Mouse (Mus musculus): Measurements from ENCODE around the gene Mturn. TPM values are rescaled to one million over a fixed set of nuclear protein-coding genes. Genes with fewer than 3 reads are reported as not detected.

Gene Mturn
- polyA plus RNA-seq, 1 experiment from 2014 or later, result 7.0 TPM

- Histone ChIP-seq H3K27me3 (ENCODE audit: control insufficient read depth, insufficient read depth, low read length) (no peaks in the 10 kb centered on the region), H3K36me3 (ENCODE audit: control insufficient read depth, insufficient read depth, low read length) (no peaks in the 10 kb centered on the region), H3K4me3 (ENCODE audit: low read depth, low read length) (no peak overlapping the region), H3K9ac (ENCODE audit: low read length) (no peak overlapping the region), H3K9me3 (ENCODE audit: control insufficient read depth, low read length) (no peaks in the 10 kb centered on the region), H3K4me1 (ENCODE audit: control insufficient read depth, insufficient read depth, low read length) (no peaks in the 10 kb centered on the region), H3K27ac (replicated peaks; ENCODE audit: low read depth, low read length) (no peak overlapping the region), H3K4me2 (ENCODE audit: low read depth, severe bottlenecking) (no peak overlapping the region)
- ATAC-seq (ENCODE audit: insufficient number of reproducible peaks, low FRiP score, low TSS enrichment, low read depth) (no peak), DNase-seq (ENCODE audit: low spot score) (no peak)
- WGBS, result 70% methylated on average over 2 of the region's 2 CpGs
Measured at GRCm38 (mm10) chr6:54729451-54730105, 48.2 kb downstream of the Mturn start.

GRCm38 (mm10) chr6:54731726-54732125 lies 50.3 kb downstream of the Mturn start:
- Histone ChIP-seq H3K27ac (replicated peaks; ENCODE audit: low read depth, low read length) (no peak overlapping the region), H3K9ac (ENCODE audit: low read length) (no peak overlapping the region), H3K4me1 (ENCODE audit: control insufficient read depth, insufficient read depth, low read length) (no peaks in the 10 kb centered on the region), H3K36me3 (ENCODE audit: control insufficient read depth, insufficient read depth, low read length) (no peaks in the 10 kb centered on the region), H3K9me3 (ENCODE audit: control insufficient read depth, low read length) (no peaks in the 10 kb centered on the region), H3K27me3 (ENCODE audit: control insufficient read depth, insufficient read depth, low read length) (no peaks in the 10 kb centered on the region), H3K4me2 (ENCODE audit: low read depth, severe bottlenecking) (no peak overlapping the region), H3K4me3 (ENCODE audit: low read depth, low read length) (no peak overlapping the region)
- ATAC-seq (ENCODE audit: insufficient number of reproducible peaks, low FRiP score, low TSS enrichment, low read depth), result no peak
- DNase-seq (ENCODE audit: low spot score), result no peak
- WGBS, result 75% methylated on average over 3 of the region's 3 CpGs

GRCm38 (mm10) chr6:54732721-54733120 lies 51.3 kb downstream of the Mturn start:
- no peaks in the 10 kb centered on the region for H3K36me3 ChIP-seq (ENCODE audit: control insufficient read depth, insufficient read depth, low read length)
- H3K9ac ChIP-seq (ENCODE audit: low read length), result no peak overlapping the region
- H3K27ac ChIP-seq (replicated peaks; ENCODE audit: low read depth, low read length), result no peak overlapping the region
- no peak overlapping the region for H3K4me2 ChIP-seq (ENCODE audit: low read depth, severe bottlenecking)
- DNase-seq (ENCODE audit: low spot score), result no peak
- no peaks in the 10 kb centered on the region for H3K27me3 ChIP-seq (ENCODE audit: control insufficient read depth, insufficient read depth, low read length)
- H3K4me3 ChIP-seq (ENCODE audit: low read depth, low read length), result no peak overlapping the region
- no peaks in the 10 kb centered on the region for H3K9me3 ChIP-seq (ENCODE audit: control insufficient read depth, low read length)
- H3K4me1 ChIP-seq (ENCODE audit: control insufficient read depth, insufficient read depth, low read length), result no peaks in the 10 kb centered on the region
- no peak for ATAC-seq (ENCODE audit: insufficient number of reproducible peaks, low FRiP score, low TSS enrichment, low read depth)
- 61% methylated on average over 7 of the region's 7 CpGs for WGBS

- no peaks in the 10 kb centered on the region for H3K9me3 ChIP-seq (ENCODE audit: control insufficient read depth, low read length)
- H3K36me3 ChIP-seq (ENCODE audit: control insufficient read depth, insufficient read depth, low read length), result no peaks in the 10 kb centered on the region
- H3K4me2 ChIP-seq (ENCODE audit: low read depth, severe bottlenecking), result no peak overlapping the region
- H3K9ac ChIP-seq (ENCODE audit: low read length), result no peak overlapping the region
- WGBS, result 79% methylated on average over 9 of the region's 9 CpGs
- ATAC-seq (ENCODE audit: insufficient number of reproducible peaks, low FRiP score, low TSS enrichment, low read depth), result no peak
- H3K4me1 ChIP-seq (ENCODE audit: control insufficient read depth, insufficient read depth, low read length), result no peaks in the 10 kb centered on the region
- no peak for DNase-seq (ENCODE audit: low spot score)
- no peaks in the 10 kb centered on the region for H3K27me3 ChIP-seq (ENCODE audit: control insufficient read depth, insufficient read depth, low read length)
- H3K4me3 ChIP-seq (ENCODE audit: low read depth, low read length), result no peak overlapping the region
- H3K27ac ChIP-seq (replicated peaks; ENCODE audit: low read depth, low read length), result no peak overlapping the region
Measured at GRCm38 (mm10) chr6:54736126-54736525, 54.7 kb downstream of the Mturn start.

GRCm38 (mm10) chr6:54737255-54737654 lies 55.8 kb downstream of the Mturn start:
- no peak overlapping the region for H3K9ac ChIP-seq (ENCODE audit: low read length)
- H3K27ac ChIP-seq (replicated peaks; ENCODE audit: low read depth, low read length), result no peak overlapping the region
- no peaks in the 10 kb centered on the region for H3K4me1 ChIP-seq (ENCODE audit: control insufficient read depth, insufficient read depth, low read length)
- H3K9me3 ChIP-seq (ENCODE audit: control insufficient read depth, low read length), result no peaks in the 10 kb centered on the region
- H3K27me3 ChIP-seq (ENCODE audit: control insufficient read depth, insufficient read depth, low read length), result no peaks in the 10 kb centered on the region
- WGBS, result 80% methylated on average over 3 of the region's 3 CpGs
- H3K36me3 ChIP-seq (ENCODE audit: control insufficient read depth, insufficient read depth, low read length), result no peaks in the 10 kb centered on the region
- DNase-seq (ENCODE audit: low spot score) (no peak), ATAC-seq (ENCODE audit: insufficient number of reproducible peaks, low FRiP score, low TSS enrichment, low read depth) (no peak)
- no peak overlapping the region for H3K4me3 ChIP-seq (ENCODE audit: low read depth, low read length)
- H3K4me2 ChIP-seq (ENCODE audit: low read depth, severe bottlenecking), result no peak overlapping the region

GRCm38 (mm10) chr6:54737684-54738083 lies 56.3 kb downstream of the Mturn start:
- Histone ChIP-seq H3K27me3 (ENCODE audit: control insufficient read depth, insufficient read depth, low read length) (no peaks in the 10 kb centered on the region), H3K4me1 (ENCODE audit: control insufficient read depth, insufficient read depth, low read length) (no peaks in the 10 kb centered on the region), H3K27ac (replicated peaks; ENCODE audit: low read depth, low read length) (no peak overlapping the region), H3K4me3 (ENCODE audit: low read depth, low read length) (no peak overlapping the region), H3K36me3 (ENCODE audit: control insufficient read depth, insufficient read depth, low read length) (no peaks in the 10 kb centered on the region), H3K9ac (ENCODE audit: low read length) (no peak overlapping the region), H3K4me2 (ENCODE audit: low read depth, severe bottlenecking) (no peak overlapping the region), H3K9me3 (ENCODE audit: control insufficient read depth, low read length) (no peaks in the 10 kb centered on the region)
- 86% methylated on average over 3 of the region's 3 CpGs for WGBS
- ATAC-seq (ENCODE audit: insufficient number of reproducible peaks, low FRiP score, low TSS enrichment, low read depth) (no peak), DNase-seq (ENCODE audit: low spot score) (no peak)

GRCm38 (mm10) chr6:54749056-54749455 lies 67.6 kb downstream of the Mturn start:
- no peak for DNase-seq (ENCODE audit: low spot score)
- 92% methylated on average over 7 of the region's 7 CpGs for WGBS
- Histone ChIP-seq H3K27me3 (ENCODE audit: control insufficient read depth, insufficient read depth, low read length) (no peaks in the 10 kb centered on the region), H3K36me3 (ENCODE audit: control insufficient read depth, insufficient read depth, low read length) (no peaks in the 10 kb centered on the region), H3K4me2 (ENCODE audit: low read depth, severe bottlenecking) (no peak overlapping the region), H3K9ac (ENCODE audit: low read length) (no peak overlapping the region), H3K9me3 (ENCODE audit: control insufficient read depth, low read length) (no peaks in the 10 kb centered on the region), H3K4me1 (ENCODE audit: control insufficient read depth, insufficient read depth, low read length) (no peaks in the 10 kb centered on the region), H3K27ac (replicated peaks; ENCODE audit: low read depth, low read length) (no peak overlapping the region), H3K4me3 (ENCODE audit: low read depth, low read length) (no peak overlapping the region)
- no peak for ATAC-seq (ENCODE audit: insufficient number of reproducible peaks, low FRiP score, low TSS enrichment, low read depth)

- H3K4me3 ChIP-seq (ENCODE audit: low read depth, low read length), result no peak overlapping the region
- H3K4me1 ChIP-seq (ENCODE audit: control insufficient read depth, insufficient read depth, low read length), result no peaks in the 10 kb centered on the region
- no peak overlapping the region for H3K4me2 ChIP-seq (ENCODE audit: low read depth, severe bottlenecking)
- no peak overlapping the region for H3K9ac ChIP-seq (ENCODE audit: low read length)
- 89% methylated on average over 4 of the region's 4 CpGs for WGBS
- no peaks in the 10 kb centered on the region for H3K36me3 ChIP-seq (ENCODE audit: control insufficient read depth, insufficient read depth, low read length)
- H3K27me3 ChIP-seq (ENCODE audit: control insufficient read depth, insufficient read depth, low read length), result no peaks in the 10 kb centered on the region
- ATAC-seq (ENCODE audit: insufficient number of reproducible peaks, low FRiP score, low TSS enrichment, low read depth), result no peak
- H3K9me3 ChIP-seq (ENCODE audit: control insufficient read depth, low read length), result no peaks in the 10 kb centered on the region
- DNase-seq (ENCODE audit: low spot score), result no peak
- H3K27ac ChIP-seq (replicated peaks; ENCODE audit: low read depth, low read length), result no peak overlapping the region
Measured at GRCm38 (mm10) chr6:54751621-54752020, 70.2 kb downstream of the Mturn start.

- WGBS, result 75% methylated on average over 3 of the region's 3 CpGs
- Histone ChIP-seq H3K4me2 (ENCODE audit: low read depth, severe bottlenecking) (no peak overlapping the region), H3K9ac (ENCODE audit: low read length) (no peak overlapping the region), H3K36me3 (ENCODE audit: control insufficient read depth, insufficient read depth, low read length) (no peaks in the 10 kb centered on the region), H3K4me3 (ENCODE audit: low read depth, low read length) (no peak overlapping the region), H3K9me3 (ENCODE audit: control insufficient read depth, low read length) (no peaks in the 10 kb centered on the region), H3K27me3 (ENCODE audit: control insufficient read depth, insufficient read depth, low read length) (no peaks in the 10 kb centered on the region), H3K27ac (replicated peaks; ENCODE audit: low read depth, low read length) (no peak overlapping the region), H3K4me1 (ENCODE audit: control insufficient read depth, insufficient read depth, low read length) (no peaks in the 10 kb centered on the region)
- ATAC-seq (ENCODE audit: insufficient number of reproducible peaks, low FRiP score, low TSS enrichment, low read depth), result no peak
- no peak for DNase-seq (ENCODE audit: low spot score)
Measured at GRCm38 (mm10) chr6:54752076-54752475, 70.7 kb downstream of the Mturn start.
